Mouse (Mus musculus) testis, adult 10 weeks (tissue): ENCODE data around the gene Tmcc3. TPM values are rescaled to one million over a fixed set of nuclear protein-coding genes. Genes with fewer than 3 reads are reported as not detected.

ENCODE experiments used
- polyA plus RNA-seq: library from polyadenylated mRNA; stranded (reverse); fragments of 350-450 nt; fragmentation: Illumina TruSeq; extraction: RNeasy Lipid Tissue Mini Kit (QIAGEN cat#74804); gene quantifications from one replicate; pipeline ENCODE4 v1.2.3, GENCODE M21; 2014; ENCODE audit warnings: low read depth, low replicate concordance

Tmcc3 gene
- polyA plus RNA-seq = 9.9 TPM

DNA sequence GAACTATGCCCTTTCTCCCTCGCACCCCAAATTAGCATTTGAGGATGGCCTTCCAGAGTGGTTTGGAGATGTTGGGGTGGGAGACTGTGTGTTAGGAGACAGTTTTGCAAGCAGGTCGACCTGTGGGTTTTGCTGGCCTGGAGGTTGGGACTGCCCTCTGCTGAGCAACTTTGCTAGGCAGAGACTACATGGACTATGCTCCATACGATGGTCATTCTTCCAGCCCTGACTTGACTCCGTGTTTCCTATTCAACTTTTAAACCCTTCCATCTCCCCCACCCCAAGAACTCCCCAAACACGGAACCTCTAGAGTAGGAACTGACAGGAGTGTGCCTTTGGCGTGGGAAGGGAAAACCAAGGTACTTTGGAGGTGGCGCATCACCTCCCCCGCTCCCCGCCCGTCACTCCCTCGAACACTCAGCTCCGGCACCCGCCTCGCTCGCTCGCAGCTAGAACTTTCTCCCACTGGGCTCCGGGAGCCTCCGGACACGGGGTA is at the start of gene Tmcc3:
Tmcc3 (plus strand) TSS at position 439 of the 496 bp plus-strand sequence.

GRCm38 (mm10) chr10:94298471-94298870 is 13.3 kb upstream of the Tmcc3 start, which contains the start of gene Gm4792:
TSS of gene Gm4792 (minus strand) at chr10:94298703.

Other genes with a start within 250 kb of the Tmcc3 start
- gene Nr2c1, start 163.9 kb upstream of the Tmcc3 start, polyA plus RNA-seq = 16.6 TPM
- 147 TPM for gene Ndufa12, start 113.2 kb upstream of the Tmcc3 start, polyA plus RNA-seq
- gene Gm4792, start 13.2 kb upstream of the Tmcc3 start, polyA plus RNA-seq = not detected